Mouse (Mus musculus): Measurements from ENCODE around the gene Gm10378.
"Not testable (repeated sequence)": the region's sequence is repeated elsewhere in the genome, so short reads cannot be mapped to it uniquely, and the experiment has no call there.

The Gm10378 gene

DNA sequence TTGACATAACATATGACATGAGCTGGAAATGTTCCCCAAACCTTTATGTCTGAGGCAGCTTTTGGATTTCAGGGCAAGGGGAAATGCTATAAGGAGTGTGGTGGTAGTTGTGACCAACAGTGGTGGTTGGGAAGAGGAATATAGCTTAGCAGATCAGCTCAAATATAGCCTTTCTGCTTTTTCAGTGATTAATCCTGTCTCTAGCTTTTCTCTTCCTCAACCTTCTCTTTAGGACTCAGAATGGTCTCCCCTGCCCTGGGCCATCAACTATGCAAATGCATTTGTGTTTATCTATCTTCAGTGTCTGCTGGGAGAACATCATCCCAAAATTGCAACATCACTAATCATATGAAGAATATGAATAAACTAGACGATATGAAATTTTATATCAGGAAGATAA lies at the start of gene Gm10378:
Gm10378 (plus strand) TSS at position 301 of the 400 bp plus-strand sequence.
- not testable (repeated sequence) for DNase-seq (ENCODE audit: low read depth, low spot score)

DNA sequence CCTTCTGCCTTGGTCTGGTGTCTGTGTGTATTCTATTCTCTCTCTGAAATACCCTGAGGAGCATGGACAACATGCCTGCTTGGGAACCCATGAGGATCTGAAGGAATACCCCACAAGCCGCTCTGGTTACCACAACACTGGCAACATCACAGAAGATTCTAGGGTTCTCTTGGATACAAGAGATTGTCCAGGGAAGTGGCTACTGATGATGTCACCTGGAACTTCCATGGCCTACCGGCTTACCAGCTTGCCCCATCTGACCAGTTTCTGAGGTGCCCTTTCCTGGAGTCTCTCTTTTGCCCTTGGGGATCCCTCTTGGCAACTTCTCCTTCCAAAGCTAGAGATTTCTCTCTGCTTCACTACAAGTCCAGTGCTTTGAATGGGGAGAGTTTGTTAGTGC lies 13.9 kb upstream of the Gm10378 start, which contains the start of gene Gm3633:
Gm3633 (minus strand) TSS at position 101 of the 400 bp plus-strand sequence.
- DNase-seq (ENCODE audit: low read depth, low spot score): not testable (repeated sequence)
